Mouse (Mus musculus): ENCODE results near the gene Hes5. TPM values are rescaled to one million over a fixed set of nuclear protein-coding genes. Genes with fewer than 3 reads are reported as not detected.

Gene Hes5
- polyA plus RNA-seq, 1 experiment from 2014 or later, result 0.15 TPM

DNA sequence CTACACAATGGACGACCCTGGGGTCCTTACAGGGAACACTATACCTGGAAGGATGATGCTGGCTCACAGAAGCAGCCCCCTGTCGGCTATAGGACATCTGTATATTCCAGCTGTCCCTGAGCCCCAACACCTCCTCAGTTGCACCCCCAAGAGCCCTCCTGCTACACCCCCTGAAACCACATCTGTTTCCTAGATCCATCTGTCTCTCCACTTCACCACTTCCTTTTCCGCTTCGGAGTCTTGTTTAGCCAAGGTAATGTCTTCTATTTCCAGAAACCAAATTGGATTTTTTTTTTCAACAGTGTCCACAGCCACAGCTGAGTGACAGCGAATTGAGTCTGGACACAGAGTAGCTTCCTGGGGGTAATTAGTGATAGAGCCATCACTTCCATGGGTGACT, 38.7 kb downstream of the Hes5 start:
- H3K36me3 ChIP-seq (replicated peaks; ENCODE audit: insufficient read depth, low read length), result no peaks in the 10 kb centered on the region
- no peaks in the 10 kb centered on the region for H3K9me3 ChIP-seq (ENCODE audit: low read length)
- H3K27me3 ChIP-seq (ENCODE audit: insufficient read depth, low read length), result no peaks in the 10 kb centered on the region
- H3K27ac ChIP-seq (ENCODE audit: low read depth), result no peak overlapping the region
- TF ChIP-seq EP300 (IDR thresholded peaks at IDR 0.05; ENCODE audit: low read depth), result no peak
- TF ChIP-seq CTCF (IDR thresholded peaks at IDR 0.05; ENCODE audit: low read depth), result no peak
- no peak overlapping the region for H3K4me2 ChIP-seq (ENCODE audit: low read depth, low read length)
- no peak for DNase-seq
- H3K4me1 ChIP-seq (ENCODE audit: insufficient read depth), result no peaks in the 10 kb centered on the region
- H3K9ac ChIP-seq (replicated peaks), result no peak overlapping the region
- 41% methylated on average over 5 of the region's 5 CpGs for WGBS (ENCODE audit: insufficient replicate concordance)
- H3K4me3 ChIP-seq (ENCODE audit: low read depth, low read length), result no peak overlapping the region
- ATAC-seq, result no peak

- TF ChIP-seq EP300 (IDR thresholded peaks at IDR 0.05; ENCODE audit: low read depth) (no peak), CTCF (IDR thresholded peaks at IDR 0.05; ENCODE audit: low read depth) (no peak)
- 87% methylated on average over 3 of the region's 3 CpGs for WGBS (ENCODE audit: insufficient replicate concordance)
- Histone ChIP-seq H3K27ac (ENCODE audit: low read depth) (no peak overlapping the region), H3K4me2 (ENCODE audit: low read depth, low read length) (no peak overlapping the region), H3K9ac (replicated peaks) (no peak overlapping the region), H3K9me3 (ENCODE audit: low read length) (no peaks in the 10 kb centered on the region), H3K4me1 (ENCODE audit: insufficient read depth) (no peaks in the 10 kb centered on the region), H3K4me3 (ENCODE audit: low read depth, low read length) (no peak overlapping the region), H3K36me3 (replicated peaks; ENCODE audit: insufficient read depth, low read length) (no peaks in the 10 kb centered on the region), H3K27me3 (ENCODE audit: insufficient read depth, low read length) (no peaks in the 10 kb centered on the region)
- DNase-seq (no peak), ATAC-seq (no peak)
Measured at GRCm38 (mm10) chr4:155005278-155005677, 44.6 kb downstream of the Hes5 start.

- Histone ChIP-seq H3K4me1 (ENCODE audit: insufficient read depth) (no peaks in the 10 kb centered on the region), H3K4me2 (ENCODE audit: low read depth, low read length) (no peak overlapping the region), H3K27ac (ENCODE audit: low read depth) (no peak overlapping the region), H3K4me3 (ENCODE audit: low read depth, low read length) (no peak overlapping the region), H3K36me3 (replicated peaks; ENCODE audit: insufficient read depth, low read length) (no peaks in the 10 kb centered on the region), H3K27me3 (ENCODE audit: insufficient read depth, low read length) (no peaks in the 10 kb centered on the region), H3K9ac (replicated peaks) (no peak overlapping the region), H3K9me3 (ENCODE audit: low read length) (no peaks in the 10 kb centered on the region)
- DNase-seq (no peak), ATAC-seq (no peak)
- TF ChIP-seq EP300 (IDR thresholded peaks at IDR 0.05; ENCODE audit: low read depth) (no peak), CTCF (IDR thresholded peaks at IDR 0.05; ENCODE audit: low read depth) (no peak)
- 64% methylated on average over 10 of the region's 10 CpGs for WGBS (ENCODE audit: insufficient replicate concordance)
Measured at GRCm38 (mm10) chr4:155006296-155006695, 45.6 kb downstream of the Hes5 start.

DNA sequence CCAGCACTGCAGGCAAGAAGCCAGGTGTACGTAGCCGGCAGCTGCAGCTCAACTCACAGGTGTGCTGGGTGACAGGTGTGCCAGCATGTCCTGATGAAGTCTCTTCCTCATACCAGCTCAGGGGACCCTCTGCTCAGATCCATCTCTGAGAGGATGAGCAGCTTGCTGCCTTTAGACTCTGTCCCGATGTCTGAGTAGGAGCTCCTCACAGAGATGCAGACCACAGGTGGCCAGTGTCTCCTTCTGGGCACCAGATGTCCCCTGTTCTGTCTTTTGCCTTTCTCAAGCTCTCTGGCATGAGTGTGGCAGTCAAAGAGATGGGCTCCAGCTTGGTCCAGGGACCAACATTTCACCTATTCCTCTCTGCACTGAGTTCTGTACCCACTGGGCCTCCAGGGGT, 46.9 kb downstream of the Hes5 start:
- TF ChIP-seq EP300 (IDR thresholded peaks at IDR 0.05; ENCODE audit: low read depth) (no peak), CTCF (IDR thresholded peaks at IDR 0.05; ENCODE audit: low read depth) (no peak)
- ATAC-seq (no peak), DNase-seq (no peak)
- Histone ChIP-seq H3K4me3 (ENCODE audit: low read depth, low read length) (no peak overlapping the region), H3K9me3 (ENCODE audit: low read length) (no peaks in the 10 kb centered on the region), H3K4me2 (ENCODE audit: low read depth, low read length) (no peak overlapping the region), H3K36me3 (replicated peaks; ENCODE audit: insufficient read depth, low read length) (no peaks in the 10 kb centered on the region), H3K27me3 (ENCODE audit: insufficient read depth, low read length) (no peaks in the 10 kb centered on the region), H3K9ac (replicated peaks) (no peak overlapping the region), H3K27ac (ENCODE audit: low read depth) (no peak overlapping the region), H3K4me1 (ENCODE audit: insufficient read depth) (no peaks in the 10 kb centered on the region)
- WGBS (ENCODE audit: insufficient replicate concordance), result 69% methylated on average over 3 of the region's 3 CpGs

DNA sequence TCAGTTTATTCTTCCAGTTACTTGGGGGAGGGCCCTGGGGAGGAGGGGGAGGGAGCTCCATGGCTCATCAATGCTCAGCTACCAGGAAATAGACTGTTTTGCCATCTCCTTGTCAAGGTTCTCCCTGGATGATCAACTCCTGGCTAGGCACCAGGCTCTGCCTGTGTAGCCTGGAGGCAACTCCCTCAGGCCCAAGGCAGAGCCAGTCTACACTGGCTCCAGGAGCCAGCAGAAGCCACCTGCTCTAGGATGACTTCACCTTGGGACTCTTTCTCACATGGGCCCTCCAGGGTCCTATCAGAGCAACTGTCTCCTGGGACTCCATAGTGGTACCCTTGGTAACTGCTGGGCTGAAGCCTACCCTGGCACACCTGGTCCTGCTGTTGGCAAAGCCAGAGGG, 47.4 kb downstream of the Hes5 start:
- Histone ChIP-seq H3K9ac (replicated peaks) (no peak overlapping the region), H3K9me3 (ENCODE audit: low read length) (no peaks in the 10 kb centered on the region), H3K4me2 (ENCODE audit: low read depth, low read length) (no peak overlapping the region), H3K36me3 (replicated peaks; ENCODE audit: insufficient read depth, low read length) (no peaks in the 10 kb centered on the region), H3K4me3 (ENCODE audit: low read depth, low read length) (no peak overlapping the region), H3K27ac (ENCODE audit: low read depth) (no peak overlapping the region), H3K27me3 (ENCODE audit: insufficient read depth, low read length) (no peaks in the 10 kb centered on the region), H3K4me1 (ENCODE audit: insufficient read depth) (no peaks in the 10 kb centered on the region)
- no peak for DNase-seq
- TF ChIP-seq CTCF (IDR thresholded peaks at IDR 0.05; ENCODE audit: low read depth), result no peak
- no peak for TF ChIP-seq EP300 (IDR thresholded peaks at IDR 0.05; ENCODE audit: low read depth)
- ATAC-seq, result no peak

DNA sequence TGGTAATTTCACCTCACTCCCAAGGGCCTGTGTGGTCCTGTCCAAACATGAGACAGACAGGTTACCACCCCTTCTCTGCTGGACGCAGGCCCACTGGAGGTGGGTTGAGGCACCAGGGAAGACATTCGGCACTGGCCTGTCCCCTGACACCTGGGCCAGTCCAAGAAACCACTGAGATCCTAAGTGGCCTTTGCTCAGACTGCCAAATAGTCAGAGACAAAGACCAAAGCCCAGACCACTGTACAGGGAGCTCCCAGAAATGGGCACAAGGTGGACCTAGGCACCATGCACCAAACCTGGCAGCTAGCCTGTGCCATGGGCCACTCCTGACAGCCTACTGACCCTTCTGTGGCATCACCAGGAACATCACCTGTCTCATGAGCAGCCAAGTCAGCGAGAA, 48.5 kb downstream of the Hes5 start:
- no peaks in the 10 kb centered on the region for H3K27me3 ChIP-seq (ENCODE audit: insufficient read depth, low read length)
- H3K4me2 ChIP-seq (ENCODE audit: low read depth, low read length), result no peak overlapping the region
- no peak overlapping the region for H3K27ac ChIP-seq (ENCODE audit: low read depth)
- no peaks in the 10 kb centered on the region for H3K36me3 ChIP-seq (replicated peaks; ENCODE audit: insufficient read depth, low read length)
- DNase-seq (no peak), ATAC-seq (no peak)
- H3K9me3 ChIP-seq (ENCODE audit: low read length), result no peaks in the 10 kb centered on the region
- TF ChIP-seq EP300 (IDR thresholded peaks at IDR 0.05; ENCODE audit: low read depth) (no peak), CTCF (IDR thresholded peaks at IDR 0.05; ENCODE audit: low read depth) (no peak)
- no peaks in the 10 kb centered on the region for H3K4me1 ChIP-seq (ENCODE audit: insufficient read depth)
- H3K9ac ChIP-seq (replicated peaks), result no peak overlapping the region
- no peak overlapping the region for H3K4me3 ChIP-seq (ENCODE audit: low read depth, low read length)
- WGBS (ENCODE audit: insufficient replicate concordance), result 43% methylated on average over 3 of the region's 3 CpGs

DNA sequence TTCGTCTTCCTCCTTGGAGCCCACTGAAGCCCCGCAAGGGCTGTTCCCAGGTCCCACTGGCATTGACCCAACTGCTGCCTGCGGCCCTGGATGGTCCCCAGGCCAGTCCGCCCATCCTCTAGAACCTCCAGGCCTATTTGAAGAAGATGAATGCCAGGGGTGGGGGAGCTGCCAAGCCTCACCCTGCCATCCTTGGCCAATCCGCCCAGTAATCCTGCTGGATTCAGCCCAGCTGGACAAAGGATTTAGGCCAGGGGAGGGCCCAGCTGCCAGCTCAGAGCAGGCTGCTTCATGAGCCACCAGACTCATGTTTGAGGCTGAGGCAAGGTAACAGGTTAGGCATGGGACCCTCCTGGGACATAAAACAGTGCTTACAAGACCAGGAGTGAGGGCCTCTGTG, 50.1 kb downstream of the Hes5 start:
- DNase-seq, result no peak
- TF ChIP-seq CTCF (IDR thresholded peaks at IDR 0.05; ENCODE audit: low read depth) (no peak), EP300 (IDR thresholded peaks at IDR 0.05; ENCODE audit: low read depth) (no peak)
- no peak overlapping the region for H3K27ac ChIP-seq (ENCODE audit: low read depth)
- no peak overlapping the region for H3K4me2 ChIP-seq (ENCODE audit: low read depth, low read length)
- no peaks in the 10 kb centered on the region for H3K36me3 ChIP-seq (replicated peaks; ENCODE audit: insufficient read depth, low read length)
- no peak overlapping the region for H3K9ac ChIP-seq (replicated peaks)
- ATAC-seq, result no peak
- no peak overlapping the region for H3K4me3 ChIP-seq (ENCODE audit: low read depth, low read length)
- WGBS (ENCODE audit: insufficient replicate concordance), result 82% methylated on average over 5 of the region's 5 CpGs
- no peaks in the 10 kb centered on the region for H3K27me3 ChIP-seq (ENCODE audit: insufficient read depth, low read length)
- H3K9me3 ChIP-seq (ENCODE audit: low read length), result no peaks in the 10 kb centered on the region
- 0 out of 2 replicates have a peak, but pooled peaks cover 2% of the 10 kb centered on the region for H3K4me1 ChIP-seq (ENCODE audit: insufficient read depth)

All from liver, postnatal 0 days (tissue).